Mouse (Mus musculus) neural tube, embryonic 14.5 days (tissue): ENCODE measurements around the gene Prss48. TPM values are rescaled to one million over a fixed set of nuclear protein-coding genes. Genes with fewer than 3 reads are reported as not detected.

Experiments used
- polyA plus RNA-seq: library from polyadenylated mRNA; unstranded; fragments of >200 nt; fragmentation: Nextera tagmentation; extraction: Ambion mirVana; gene quantifications from 2 replicates; pipeline ENCODE4 v1.2.1, GENCODE M21; 2014

The Prss48 gene
- polyA plus RNA-seq, 1 experiment from 2014 or later = not detected

Other genes with a start within 250 kb of the Prss48 start
- gene Fam160a1, start 185.2 kb downstream of the Prss48 start, polyA plus RNA-seq = 0.16 and 0.22 TPM in 2 replicates
- 0.22 and 0.27 TPM in 2 replicates for gene Glt28d2, start 115.0 kb downstream of the Prss48 start, polyA plus RNA-seq
- 0.18 TPM in 1 of 2 replicates, not detected in the other for gene Gm37240, start 115.0 kb downstream of the Prss48 start, polyA plus RNA-seq
- gene Sh3d19, start 31.4 kb downstream of the Prss48 start, polyA plus RNA-seq = 14.4 and 15.5 TPM in 2 replicates
- 560 and 650 TPM in 2 replicates for gene Rps3a1, start 140.2 kb upstream of the Prss48 start, polyA plus RNA-seq
- gene Lrba, start 222.2 kb upstream of the Prss48 start, polyA plus RNA-seq = 11.0 and 13.6 TPM in 2 replicates